Mouse (Mus musculus): ENCODE measurements around the gene Stambp. TPM values are rescaled to one million over a fixed set of nuclear protein-coding genes. Genes with fewer than 3 reads are reported as not detected.

Gene Stambp
- polyA plus RNA-seq, 1 experiment = 5.2 TPM

DNA sequence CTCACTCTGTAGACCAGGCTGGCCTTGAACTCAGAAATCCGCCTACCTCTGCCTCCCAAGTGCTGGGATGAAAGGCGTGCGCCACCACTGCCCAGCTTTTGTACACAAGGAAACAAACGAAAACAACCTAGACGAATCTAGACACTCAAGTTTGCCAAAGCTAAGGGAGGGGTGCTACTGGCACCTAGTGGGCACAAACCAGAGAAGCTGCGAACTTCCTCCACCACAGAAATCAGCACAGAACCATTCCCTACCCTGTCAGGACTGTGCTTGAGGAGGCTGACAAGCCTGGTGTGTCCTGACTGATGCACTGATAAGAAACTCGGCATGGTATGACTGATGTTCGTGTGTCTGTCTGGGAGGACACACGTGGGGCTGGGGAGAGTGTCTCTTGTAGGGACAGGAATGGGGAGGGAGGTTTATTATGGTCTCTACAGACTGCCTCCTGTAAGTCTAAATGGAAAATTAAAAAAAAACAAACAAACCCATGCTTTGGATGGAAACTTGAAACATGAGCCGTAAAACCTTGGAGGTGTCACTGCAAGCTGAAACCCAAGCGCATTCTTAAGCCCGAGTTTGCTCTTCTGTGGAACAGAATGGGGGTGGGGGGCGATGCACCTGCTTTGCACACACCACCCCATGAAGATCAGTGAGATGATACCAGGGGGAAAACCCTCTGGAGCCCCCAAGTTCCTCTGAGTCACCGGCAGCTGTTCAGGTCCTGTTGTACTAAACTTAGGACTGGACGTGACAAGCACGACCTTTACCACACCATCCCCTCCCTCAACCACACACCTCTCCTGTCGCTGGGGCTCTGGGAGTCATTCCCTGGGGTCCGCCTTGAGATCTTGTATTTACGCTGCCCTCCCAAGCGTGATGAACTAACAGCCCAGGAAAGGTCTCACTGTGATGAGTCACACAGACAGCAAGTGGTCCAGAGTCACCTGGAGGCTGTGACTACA is 3.3 kb downstream of the Stambp start:
- 74% methylated on average over 20 of the region's 20 CpGs for WGBS
- no peak for DNase-seq (ENCODE audit: low read depth in 1 of 2, low spot score in 2 of 2)
- Histone ChIP-seq H3K27me3 (ENCODE audit: control insufficient read depth, insufficient read depth, low read length) (no peaks in the 10 kb centered on the region), H3K4me3 (ENCODE audit: extremely low read depth, insufficient read depth, insufficient read length) (no peak overlapping the region), H3K27ac (ENCODE audit: insufficient read depth, low read length) (no peak overlapping the region), H3K36me3 (ENCODE audit: control insufficient read depth, insufficient read depth, low read length) (peaks cover 3% of the 10 kb centered on the region; the same call in 1 of the 2 replicates), H3K4me1 (ENCODE audit: control insufficient read depth, insufficient read depth, insufficient read length) (peaks cover 4% of the 10 kb centered on the region; the same call in 1 of the 2 replicates)
- TF ChIP-seq CTCF (IDR thresholded peaks at IDR 0.05; ENCODE audit: extremely low read depth, insufficient read depth, insufficient read length, insufficient replicate concordance) (no peak), POLR2A (IDR thresholded peaks at IDR 0.05; ENCODE audit: low read depth, low read length) (no peak)

- H3K4me3 ChIP-seq (ENCODE audit: extremely low read depth, insufficient read depth, insufficient read length) = no peak overlapping the region
- no peaks in the 10 kb centered on the region for H3K27me3 ChIP-seq (ENCODE audit: control insufficient read depth, insufficient read depth, low read length)
- TF ChIP-seq POLR2A (IDR thresholded peaks at IDR 0.05; ENCODE audit: low read depth, low read length) (no peak), CTCF (IDR thresholded peaks at IDR 0.05; ENCODE audit: extremely low read depth, insufficient read depth, insufficient read length, insufficient replicate concordance) (no peak)
- no peaks in the 10 kb centered on the region for H3K4me1 ChIP-seq (ENCODE audit: control insufficient read depth, insufficient read depth, insufficient read length)
- H3K27ac ChIP-seq (ENCODE audit: insufficient read depth, low read length) = no peak overlapping the region
- no peak for DNase-seq (ENCODE audit: low read depth in 1 of 2, low spot score in 2 of 2)
- WGBS = 80% methylated on average over 6 of the region's 6 CpGs
- H3K36me3 ChIP-seq (ENCODE audit: control insufficient read depth, insufficient read depth, low read length) = peaks cover 19% of the 10 kb centered on the region
These were observed 16.6 kb downstream of the Stambp start for GRCm38 (mm10) chr6:83555972-83556371.

DNA sequence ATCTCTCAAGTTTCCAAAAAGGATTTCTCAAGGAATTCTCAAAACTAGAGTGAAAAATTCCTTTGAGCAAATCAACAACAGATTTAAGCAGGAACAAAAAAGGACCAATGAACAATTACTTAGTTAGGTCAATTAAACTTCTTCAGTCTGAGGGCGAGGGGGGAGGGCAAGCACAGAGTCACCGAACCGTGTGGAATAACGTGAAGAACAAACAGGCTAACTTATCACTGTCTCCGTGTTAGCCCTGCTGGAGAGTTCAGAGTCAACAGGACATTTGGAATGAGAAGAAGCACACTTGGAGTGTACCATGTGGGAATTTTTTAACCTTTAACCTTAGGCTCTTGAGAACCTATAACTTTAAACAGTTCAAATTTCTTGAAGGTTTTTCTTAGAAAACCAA is 24.2 kb downstream of the Stambp start:
- Histone ChIP-seq H3K4me3 (ENCODE audit: extremely low read depth, insufficient read depth, insufficient read length) (no peak overlapping the region), H3K4me1 (ENCODE audit: control insufficient read depth, insufficient read depth, insufficient read length) (no peaks in the 10 kb centered on the region), H3K27me3 (ENCODE audit: control insufficient read depth, insufficient read depth, low read length) (no peaks in the 10 kb centered on the region), H3K27ac (ENCODE audit: insufficient read depth, low read length) (no peak overlapping the region), H3K36me3 (ENCODE audit: control insufficient read depth, insufficient read depth, low read length) (peaks cover 5% of the 10 kb centered on the region)
- 80% methylated on average over 5 of the region's 5 CpGs for WGBS
- TF ChIP-seq POLR2A (IDR thresholded peaks at IDR 0.05; ENCODE audit: low read depth, low read length) (no peak), CTCF (IDR thresholded peaks at IDR 0.05; ENCODE audit: extremely low read depth, insufficient read depth, insufficient read length, insufficient replicate concordance) (no peak)
- DNase-seq (ENCODE audit: low read depth in 1 of 2, low spot score in 2 of 2) = no peak

- WGBS = 92% methylated on average over 3 of the region's 3 CpGs
These were observed 26.8 kb downstream of the Stambp start for GRCm38 (mm10) chr6:83545778-83546177.

GRCm38 (mm10) chr6:83541756-83542456 is 30.6 kb downstream of the Stambp start:
- WGBS = 83% methylated on average over 11 of the region's 11 CpGs
- no peak for TF ChIP-seq POLR2A (IDR thresholded peaks at IDR 0.05; ENCODE audit: low read depth, low read length)
- no peak for TF ChIP-seq CTCF (IDR thresholded peaks at IDR 0.05; ENCODE audit: extremely low read depth, insufficient read depth, insufficient read length, insufficient replicate concordance)
- H3K36me3 ChIP-seq (ENCODE audit: control insufficient read depth, insufficient read depth, low read length) = no peaks in the 10 kb centered on the region; the same call in 1 of the 2 replicates
- no peak overlapping the region for H3K27ac ChIP-seq (ENCODE audit: insufficient read depth, low read length)
- no peaks in the 10 kb centered on the region for H3K27me3 ChIP-seq (ENCODE audit: control insufficient read depth, insufficient read depth, low read length)
- no peak overlapping the region for H3K4me3 ChIP-seq (ENCODE audit: extremely low read depth, insufficient read depth, insufficient read length)
- no peaks in the 10 kb centered on the region for H3K4me1 ChIP-seq (ENCODE audit: control insufficient read depth, insufficient read depth, insufficient read length)
- no peak for DNase-seq (ENCODE audit: low read depth in 1 of 2, low spot score in 2 of 2)

More at GRCm38 (mm10) chr6:83545778-83546177, 26.8 kb downstream of the Stambp start:
- Histone ChIP-seq H3K4me1 (ENCODE audit: control insufficient read depth, insufficient read depth, insufficient read length) (no peaks in the 10 kb centered on the region), H3K27ac (ENCODE audit: insufficient read depth, low read length) (no peak overlapping the region), H3K36me3 (ENCODE audit: control insufficient read depth, insufficient read depth, low read length) (peaks cover 5% of the 10 kb centered on the region), H3K4me3 (ENCODE audit: extremely low read depth, insufficient read depth, insufficient read length) (no peak overlapping the region), H3K27me3 (ENCODE audit: control insufficient read depth, insufficient read depth, low read length) (no peaks in the 10 kb centered on the region)
- no peak for DNase-seq (ENCODE audit: low read depth in 1 of 2, low spot score in 2 of 2)
- TF ChIP-seq POLR2A (IDR thresholded peaks at IDR 0.05; ENCODE audit: low read depth, low read length) = no peak
- no peak for TF ChIP-seq CTCF (IDR thresholded peaks at IDR 0.05; ENCODE audit: extremely low read depth, insufficient read depth, insufficient read length, insufficient replicate concordance)

DNA sequence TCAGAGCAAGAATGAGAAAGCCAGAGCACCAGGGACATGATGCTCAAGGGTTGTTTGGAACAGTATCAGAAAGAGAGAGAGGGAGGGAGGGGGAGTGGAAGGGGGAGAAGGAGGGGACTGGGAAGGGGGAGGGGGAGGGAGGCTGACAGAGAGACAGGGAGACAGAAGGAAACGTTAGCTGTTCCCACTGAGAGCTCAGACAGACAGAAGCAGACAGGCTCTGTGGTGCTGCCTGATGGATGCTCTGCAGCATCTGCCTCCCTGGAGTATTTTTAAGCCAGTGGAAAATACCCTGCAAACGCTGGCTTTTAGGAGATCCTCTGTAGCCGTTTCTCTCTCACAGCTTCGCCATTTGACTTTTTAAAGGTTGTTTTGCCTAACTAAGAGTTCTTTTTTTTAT is 32.5 kb downstream of the Stambp start:
- H3K27me3 ChIP-seq (ENCODE audit: control insufficient read depth, insufficient read depth, low read length) = no peaks in the 10 kb centered on the region
- no peaks in the 10 kb centered on the region for H3K36me3 ChIP-seq (ENCODE audit: control insufficient read depth, insufficient read depth, low read length)
- WGBS = 61% methylated on average over 4 of the region's 4 CpGs
- H3K27ac ChIP-seq (ENCODE audit: insufficient read depth, low read length) = no peak overlapping the region
- TF ChIP-seq POLR2A (IDR thresholded peaks at IDR 0.05; ENCODE audit: low read depth, low read length) (no peak), CTCF (IDR thresholded peaks at IDR 0.05; ENCODE audit: extremely low read depth, insufficient read depth, insufficient read length, insufficient replicate concordance) (no peak)
- DNase-seq (ENCODE audit: low read depth in 1 of 2, low spot score in 2 of 2) = no peak
- H3K4me1 ChIP-seq (ENCODE audit: control insufficient read depth, insufficient read depth, insufficient read length) = no peaks in the 10 kb centered on the region
- H3K4me3 ChIP-seq (ENCODE audit: extremely low read depth, insufficient read depth, insufficient read length) = no peak overlapping the region

Data from spleen, adult 2 months (tissue).